Mouse (Mus musculus) C2C12 (cell line): ENCODE results near the gene Dlx4. TPM values are rescaled to one million over a fixed set of nuclear protein-coding genes. Genes with fewer than 3 reads are reported as not detected.

Experiments
- H3K27me3 ChIP-seq: one replicate; pipeline ENCODE4 v1.6.1; 2011; ENCODE audit not compliant: control insufficient read depth, insufficient read depth, insufficient read length
- H3K36me3 ChIP-seq: one replicate; pipeline ENCODE4 v1.6.1; 2011; ENCODE audit not compliant: control insufficient read depth, insufficient read depth
- H3K4me3 ChIP-seq: one replicate; pipeline ENCODE4 v1.5.1; 2011; ENCODE audit warnings: mild to moderate bottlenecking, control low read depth; ENCODE audit not compliant: poor library complexity, insufficient read depth, severe bottlenecking
- H3K79me2 ChIP-seq: one replicate; pipeline ENCODE4 v1.6.1; 2011; ENCODE audit not compliant: control insufficient read depth, insufficient read depth
- H3K79me3 ChIP-seq: one replicate; pipeline ENCODE4 v1.6.1; 2011; ENCODE audit warnings: low read depth, control low read depth
- H3ac ChIP-seq: one replicate; pipeline ENCODE3; 2011; ENCODE audit warnings: low read depth; ENCODE audit not compliant: control insufficient read depth, insufficient read length
- CEBPB ChIP-seq: IDR thresholded peaks from one replicate; pipeline ENCODE4 v1.6.1; 2011; ENCODE audit warnings: low read depth, mild to moderate bottlenecking, control low read depth, moderate library complexity
- CTCF ChIP-seq: IDR thresholded peaks from one replicate; pipeline ENCODE4 v1.5.1; 2011; ENCODE audit not compliant: control insufficient read depth, insufficient read depth, insufficient read length
- FOSL1 ChIP-seq: IDR thresholded peaks from one replicate; pipeline ENCODE4 v1.8.0; 2011; ENCODE audit warnings: mild to moderate bottlenecking, low read length; ENCODE audit not compliant: poor library complexity, insufficient read depth, severe bottlenecking
- MAX ChIP-seq: IDR thresholded peaks from one replicate; pipeline ENCODE4 v1.6.1; 2011; ENCODE audit warnings: mild to moderate bottlenecking, control low read depth
- MYOD1 ChIP-seq: IDR thresholded peaks from one replicate; pipeline ENCODE4 v1.6.1; 2011; ENCODE audit warnings: low read depth; ENCODE audit not compliant: control insufficient read depth, insufficient read length
- MYOG ChIP-seq: IDR thresholded peaks from one replicate; pipeline ENCODE4 v1.6.1; 2011; ENCODE audit not compliant: control insufficient read depth, insufficient read length; ENCODE audit errors: extremely low read depth
- USF1 ChIP-seq: IDR thresholded peaks from one replicate; pipeline ENCODE4 v1.6.1; 2011; ENCODE audit warnings: low read depth, mild to moderate bottlenecking, control low read depth, moderate library complexity
- long read RNA-seq, 2 experiments: library from polyadenylated mRNA; unstranded; transcript quantifications; one replicate each; pipeline ENCODE4 v2.0.0; 2019 to 2020
- polyA plus RNA-seq: library from polyadenylated mRNA; unstranded; fragments of >200 nt; fragmentation: generic; extraction: Trizol; gene quantifications from one replicate; pipeline ENCODE4 v1.2.1, GENCODE M21; 2012; ENCODE audit warnings: missing spikeins

Dlx4 gene
- 0.37 TPM for polyA plus RNA-seq
- long read RNA-seq, experiment 1, partial matches to known transcripts, result 0 of 3 reads
- long read RNA-seq, experiment 1, other reads (novel, unspliced or antisense), result 0 of 3 reads
- long read RNA-seq, experiment 2, result 0 reads

- Histone ChIP-seq H3K27me3 (peaks cover 3% of the 10 kb centered on the region), H3K79me2 (no peaks in the 10 kb centered on the region), H3ac (peak within 1 kb of the TSS; percentile 56), H3K79me3 (no peaks in the 10 kb centered on the region), H3K36me3 (no peaks in the 10 kb centered on the region), H3K4me3 (no peak within 1 kb of the TSS)
- TF ChIP-seq CTCF (no peak), MAX (peak; percentile 39), CEBPB (peak; percentile 88)
These were observed at the start of gene Dlx4 for GRCm38 (mm10) chr11:95145851-95146403. TSS of gene Dlx4 (minus strand) at chr11:95146263.

GRCm38 (mm10) chr11:95189863-95190262 lies 43.8 kb upstream of the Dlx4 start:
- TF ChIP-seq CEBPB (no peak), USF1 (no peak), FOSL1 (no peak), MAX (no peak), CTCF (no peak), MYOD1 (no peak), MYOG (no peak)
- no peaks in the 10 kb centered on the region for H3K27me3 ChIP-seq

GRCm38 (mm10) chr11:95186826-95187225 lies 40.8 kb upstream of the Dlx4 start:
- TF ChIP-seq MYOD1 (no peak), FOSL1 (peak; percentile 43), MAX (peak; percentile 39), MYOG (no peak)
- Histone ChIP-seq H3K79me3 (no peaks in the 10 kb centered on the region), H3K4me3 (no peak overlapping the region), H3ac (no peak overlapping the region), H3K36me3 (no peaks in the 10 kb centered on the region), H3K79me2 (no peaks in the 10 kb centered on the region), H3K27me3 (no peaks in the 10 kb centered on the region)

More at GRCm38 (mm10) chr11:95189863-95190262, 43.8 kb upstream of the Dlx4 start:
- H3K79me2 ChIP-seq, result no peaks in the 10 kb centered on the region
- H3K79me3 ChIP-seq, result no peaks in the 10 kb centered on the region
- H3K4me3 ChIP-seq, result no peak overlapping the region
- no peaks in the 10 kb centered on the region for H3K36me3 ChIP-seq
- H3ac ChIP-seq, result no peak overlapping the region

- H3K4me3 ChIP-seq, result no peak overlapping the region
- H3ac ChIP-seq, result no peak overlapping the region
- no peaks in the 10 kb centered on the region for H3K27me3 ChIP-seq
- no peaks in the 10 kb centered on the region for H3K79me2 ChIP-seq
- H3K36me3 ChIP-seq, result no peaks in the 10 kb centered on the region
- H3K79me3 ChIP-seq, result no peaks in the 10 kb centered on the region
- no peak for TF ChIP-seq USF1
- TF ChIP-seq MAX, result no peak
- no peak for TF ChIP-seq CTCF
- no peak for TF ChIP-seq CEBPB
- no peak for TF ChIP-seq MYOD1
- no peak for TF ChIP-seq MYOG
- TF ChIP-seq FOSL1, result no peak
These were observed 39.6 kb upstream of the Dlx4 start for GRCm38 (mm10) chr11:95185700-95186099.

GRCm38 (mm10) chr11:95184561-95184960 lies 38.5 kb upstream of the Dlx4 start:
- TF ChIP-seq CEBPB (no peak), MYOG (no peak), USF1 (no peak), MAX (no peak), CTCF (no peak), MYOD1 (no peak), FOSL1 (no peak)
- Histone ChIP-seq H3K79me2 (no peaks in the 10 kb centered on the region), H3K27me3 (no peaks in the 10 kb centered on the region), H3ac (no peak overlapping the region), H3K79me3 (no peaks in the 10 kb centered on the region), H3K4me3 (no peak overlapping the region), H3K36me3 (no peaks in the 10 kb centered on the region)

- no peaks in the 10 kb centered on the region for H3K79me2 ChIP-seq
- H3K36me3 ChIP-seq, result no peaks in the 10 kb centered on the region
- TF ChIP-seq MYOD1 (no peak), FOSL1 (no peak), CTCF (no peak), MYOG (no peak), MAX (no peak), USF1 (no peak), CEBPB (no peak)
- H3K79me3 ChIP-seq, result no peaks in the 10 kb centered on the region
- no peak overlapping the region for H3K4me3 ChIP-seq
- H3K27me3 ChIP-seq, result no peaks in the 10 kb centered on the region
- H3ac ChIP-seq, result no peak overlapping the region
These were observed 33.2 kb upstream of the Dlx4 start for GRCm38 (mm10) chr11:95179311-95179710.
